In genomic region chr5:40733844-40734566, GRCm38 (mm10) we compare ENCODE assay signal across 13 mouse cellular contexts.
DNase-seq lines count a peak whose midpoint lies in the region; ATAC-seq and TF ChIP-seq lines count a peak whose summit lies in the region.
"Had no signal": no experiment of that assay in that cellular context is flagged by ENCODE, and none has a peak within 500 bp of the region (broad histone marks: within the 10 kb centered on the region; RNA-seq: fewer than 3 reads in every experiment).

No protein-coding gene starts in this region.

- peaks cover 7% of the 10 kb centered on the region for H3K4me1 ChIP-seq in heart, embryonic 12.5 days (replicated peaks)
- H3K4me1 ChIP-seq in midbrain, embryonic 12.5 days = no peaks in the 10 kb centered on the region
- H3K4me1 ChIP-seq: limb, embryonic 12.5 days had no signal

- peak overlapping the region; percentile 48 for H3K27ac ChIP-seq in heart, embryonic 12.5 days (ENCODE audit: poor library complexity, severe bottlenecking)
- no peak overlapping the region for H3K27ac ChIP-seq in midbrain, embryonic 12.5 days (replicated peaks)
- H3K27ac ChIP-seq: limb, embryonic 12.5 days had no signal

- TF ChIP-seq POLR2A in brain, embryonic 14.5 days (IDR thresholded peaks at IDR 0.05; ENCODE audit: borderline replicate concordance, extremely low read depth, insufficient read depth, insufficient read length, poor library complexity, severe bottlenecking) = no peak

- no peaks in the 10 kb centered on the region for H3K36me3 ChIP-seq in heart, embryonic 12.5 days
- no peaks in the 10 kb centered on the region for H3K36me3 ChIP-seq in midbrain, embryonic 12.5 days
- H3K36me3 ChIP-seq: limb, embryonic 12.5 days had no signal

- intact Hi-C loops in heart, postnatal 36 days (cut with DNase I) = no loop called here

- no peak for TF ChIP-seq CTCF in brain, embryonic 14.5 days (IDR thresholded peaks at IDR 0.05; ENCODE audit: borderline replicate concordance, extremely low read depth, insufficient read depth, insufficient read length)

- no peak overlapping the region for H3K4me2 ChIP-seq in heart, embryonic 12.5 days
- no peak overlapping the region for H3K4me2 ChIP-seq in midbrain, embryonic 12.5 days (replicated peaks)
- H3K4me2 ChIP-seq: limb, embryonic 12.5 days had no signal

- 50% methylated on average over 2 of the region's 2 CpGs for WGBS in heart, embryonic 12.5 days
- WGBS in midbrain, embryonic 12.5 days = 82% methylated on average over 2 of the region's 2 CpGs

- 0 out of 2 replicates have a peak, but pooled peaks have one; percentile 45 for ATAC-seq in heart, embryonic 12.5 days (ENCODE audit: insufficient number of reproducible peaks, low FRiP score)
- ATAC-seq in midbrain, embryonic 12.5 days (ENCODE audit: low FRiP score, low read depth) = peak; percentile 49; the same call in 1 of the 2 replicates

- no peaks in the 10 kb centered on the region for H3K9me3 ChIP-seq in heart, embryonic 12.5 days (replicated peaks)
- H3K9me3 ChIP-seq in midbrain, embryonic 12.5 days = no peaks in the 10 kb centered on the region
- H3K9me3 ChIP-seq: limb, embryonic 12.5 days had no signal

- DNase-seq in heart, postnatal 36 days = no peak
- DNase-seq in kidney, postnatal 14 days = peak; percentile 50
- no peak for DNase-seq in kidney, adult 11 months
- peak; percentile 84 for DNase-seq in brain, embryonic 14.5 days (ENCODE audit: low read depth)
- no peak for DNase-seq in MN1 (ENCODE audit: low spot score)
- DNase-seq in urinary bladder, adult 18-20 months (ENCODE audit: low spot score in 2 of 2) = no peak
- DNase-seq: adrenal gland, postnatal 36 days; cerebellum, adult 2 months; gastrocnemius, postnatal 14 days; thymus, postnatal 36 days had no signal

- H3K27me3 ChIP-seq in heart, embryonic 12.5 days (replicated peaks) = no peaks in the 10 kb centered on the region
- no peaks in the 10 kb centered on the region for H3K27me3 ChIP-seq in midbrain, embryonic 12.5 days
- H3K27me3 ChIP-seq: limb, embryonic 12.5 days had no signal

- no peak overlapping the region for H3K9ac ChIP-seq in heart, embryonic 12.5 days
- H3K9ac ChIP-seq in midbrain, embryonic 12.5 days (replicated peaks) = no peak overlapping the region
- H3K9ac ChIP-seq: limb, embryonic 12.5 days had no signal

- H3K4me3 ChIP-seq in heart, embryonic 12.5 days = no peak overlapping the region
- no peak overlapping the region for H3K4me3 ChIP-seq in midbrain, embryonic 12.5 days
- H3K4me3 ChIP-seq: limb, embryonic 12.5 days had no signal

Comparison
In these comparisons a context has a peak if more than half of its experiments do, and no peak if none do; other contexts are left out.
1. DNase-seq: peak in kidney, postnatal 14 days (single experiment) and brain, embryonic 14.5 days (single experiment); none in heart, postnatal 36 days (0 of 2), kidney, adult 11 months (single experiment), MN1 (single experiment) and urinary bladder, adult 18-20 months (0 of 2).